Mouse (Mus musculus) thymus, postnatal 4 days (tissue): ENCODE measurements around the gene Lmbr1l.

ENCODE experiments used
- DNase-seq: peaks from one replicate; pipeline ENCODE4 v3.0.0; 2021

The Lmbr1l gene

GRCm38 (mm10) chr15:98893940-98894745 lies 23.9 kb downstream of the Lmbr1l start, which contains the start of gene Rhebl1:
Rhebl1 (minus strand) TSS chr15:98894540.
- peak; percentile 62 for DNase-seq

DNA sequence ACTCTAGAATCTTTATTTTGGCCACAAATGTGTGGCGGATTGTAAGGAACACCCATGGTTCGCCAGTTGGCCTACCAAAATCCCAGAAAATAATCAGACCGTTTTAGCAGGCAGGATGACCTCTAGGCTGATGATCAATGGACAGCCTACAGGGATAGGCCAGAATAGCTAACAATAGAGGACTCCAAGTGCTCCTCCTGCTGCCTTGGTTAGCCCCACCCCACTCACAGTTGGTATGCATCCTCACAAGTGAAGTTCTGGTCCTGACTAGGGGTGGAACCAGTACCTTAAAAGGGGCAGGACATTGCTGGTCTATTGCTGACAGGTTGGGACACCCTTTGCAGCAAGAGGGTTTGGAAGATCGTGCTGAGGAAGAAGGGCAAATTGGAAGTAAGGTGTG lies 25.0 kb downstream of the Lmbr1l start:
- no peak for DNase-seq

DNA sequence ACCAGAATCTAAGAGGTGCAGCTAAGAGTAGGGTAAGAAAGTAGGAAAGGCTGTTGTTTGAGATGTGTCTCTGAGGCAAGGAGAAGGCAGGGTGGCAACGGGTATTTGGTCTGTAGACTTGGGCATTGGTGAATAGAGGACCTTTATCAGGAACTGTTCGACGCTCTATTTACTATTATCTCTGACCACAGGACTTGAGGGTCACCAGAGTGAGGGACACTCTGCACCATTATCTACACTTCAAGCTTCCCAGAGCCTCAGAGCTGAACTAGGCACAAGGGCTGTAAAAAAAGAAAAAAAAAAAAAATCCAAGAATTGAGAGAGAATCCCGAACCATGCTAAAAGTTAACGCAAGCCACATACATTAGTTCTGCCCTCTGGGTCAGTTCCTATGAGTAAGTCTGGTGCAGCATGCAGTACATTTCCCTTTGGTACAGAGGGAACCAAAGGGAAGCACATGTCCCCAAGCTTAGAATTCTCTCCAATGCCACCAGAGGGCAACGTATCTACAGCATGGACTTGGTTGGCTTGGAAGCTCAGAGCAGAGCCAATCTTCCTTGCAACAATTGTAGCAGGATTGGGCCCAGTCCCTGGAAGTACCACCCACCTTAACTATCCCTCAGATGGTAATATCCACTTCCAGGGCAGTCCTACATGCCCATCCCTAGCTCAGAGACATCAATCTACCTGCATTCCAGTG lies 26.0 kb downstream of the Lmbr1l start:
- peak; percentile 50 for DNase-seq

DNA sequence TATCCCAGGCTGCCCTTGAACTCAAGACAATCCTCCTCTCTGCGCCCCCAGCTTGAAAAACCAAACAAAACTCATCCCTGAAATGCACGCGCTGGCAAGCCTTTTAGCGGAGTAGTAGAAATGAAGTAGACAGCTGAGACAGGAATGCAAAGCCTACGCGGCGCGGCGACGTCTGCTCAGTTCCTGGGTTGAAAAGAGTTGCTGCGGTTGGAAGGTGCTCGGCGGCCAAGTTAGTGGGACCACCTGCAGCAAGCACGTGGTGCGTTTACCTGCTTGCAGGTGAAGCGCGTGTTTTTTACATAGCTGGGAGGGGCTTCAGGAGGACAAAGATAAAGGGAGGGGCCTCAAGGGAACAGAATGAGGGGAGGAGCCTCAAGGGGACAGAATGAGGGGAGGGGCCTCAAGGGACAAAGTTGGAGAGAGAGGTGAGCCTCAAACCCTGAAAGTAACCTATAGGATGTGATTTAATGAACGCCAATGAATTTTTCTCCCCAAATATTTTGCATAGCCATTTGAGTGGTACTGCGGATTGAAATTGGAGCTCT lies 26.8 kb downstream of the Lmbr1l start:
- peak; percentile 53 for DNase-seq

DNA sequence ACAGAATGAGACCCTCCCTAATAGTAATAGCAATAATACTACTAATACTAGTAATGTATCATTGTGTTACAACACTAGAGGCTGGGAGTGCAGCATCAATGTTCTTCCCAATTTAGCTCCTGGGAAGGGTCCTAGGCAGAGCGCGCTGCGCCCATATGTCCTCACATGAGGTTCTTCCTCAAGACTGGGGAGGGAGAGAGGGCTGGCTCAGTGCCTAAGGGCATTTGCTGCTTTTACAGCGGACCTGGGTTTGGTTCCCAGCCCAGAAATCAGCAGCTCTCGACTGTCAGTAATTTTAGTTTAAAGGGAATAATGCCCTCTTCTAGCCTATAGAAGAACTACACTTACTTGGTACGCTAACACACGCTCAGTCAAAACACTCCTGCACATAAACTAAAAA lies 30.5 kb downstream of the Lmbr1l start:
- no peak for DNase-seq

DNA sequence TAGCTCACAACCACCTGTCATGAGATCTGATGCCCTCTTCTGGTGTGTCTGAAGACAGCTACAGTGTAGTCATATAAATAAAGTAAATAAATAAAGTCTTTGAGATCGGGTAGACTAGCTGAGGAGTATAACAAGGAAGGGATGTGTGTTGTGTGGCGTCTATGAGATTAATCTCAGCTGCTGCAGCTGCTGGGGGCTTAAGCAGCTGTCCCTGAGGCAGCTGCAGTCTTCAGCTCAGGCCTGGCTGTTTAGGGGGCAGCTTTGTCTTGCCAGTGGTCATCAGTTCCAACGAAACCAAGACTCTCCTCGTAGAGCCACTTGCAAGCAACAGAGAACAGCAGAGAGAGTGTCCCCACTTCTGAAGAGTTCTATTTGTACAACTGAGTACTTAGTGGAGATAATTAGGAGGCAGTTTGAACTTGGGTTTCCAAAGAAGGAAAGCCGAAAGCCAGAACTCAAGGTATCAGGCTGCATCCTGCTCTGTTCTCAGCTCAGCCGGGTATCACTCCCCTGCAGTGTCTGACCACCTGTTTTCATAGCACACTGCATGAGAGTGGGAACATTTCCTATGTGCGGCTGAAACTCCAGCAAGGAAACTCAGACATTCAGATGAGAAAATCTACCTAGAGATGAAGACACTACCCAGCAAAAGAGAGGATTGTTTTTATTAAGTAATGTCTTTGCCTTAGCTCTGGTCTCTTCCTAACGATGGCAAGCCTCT lies 31.2 kb downstream of the Lmbr1l start:
- no peak for DNase-seq

GRCm38 (mm10) chr15:98884106-98884505 lies 33.9 kb downstream of the Lmbr1l start:
- no peak for DNase-seq

DNA sequence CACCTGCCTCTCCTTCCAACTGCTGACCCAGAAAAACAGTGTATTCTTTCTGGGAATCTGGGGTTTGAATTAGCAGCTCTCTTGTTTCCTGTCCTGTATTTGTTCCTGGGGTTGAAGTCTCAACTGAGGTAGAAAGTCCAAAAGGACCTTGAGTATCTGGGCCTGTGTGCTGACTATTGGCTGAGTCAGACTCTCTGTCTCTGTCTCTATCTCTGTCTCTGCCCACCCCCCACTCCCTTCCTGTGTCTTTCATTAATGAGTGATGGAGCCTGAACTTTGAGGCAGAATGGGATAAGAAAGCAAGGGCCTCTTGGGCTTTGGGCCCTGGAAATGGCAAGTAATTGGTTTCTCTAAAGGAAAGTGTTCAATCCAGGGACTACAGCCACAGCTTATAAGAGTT lies 34.4 kb downstream of the Lmbr1l start:
- no peak for DNase-seq

DNA sequence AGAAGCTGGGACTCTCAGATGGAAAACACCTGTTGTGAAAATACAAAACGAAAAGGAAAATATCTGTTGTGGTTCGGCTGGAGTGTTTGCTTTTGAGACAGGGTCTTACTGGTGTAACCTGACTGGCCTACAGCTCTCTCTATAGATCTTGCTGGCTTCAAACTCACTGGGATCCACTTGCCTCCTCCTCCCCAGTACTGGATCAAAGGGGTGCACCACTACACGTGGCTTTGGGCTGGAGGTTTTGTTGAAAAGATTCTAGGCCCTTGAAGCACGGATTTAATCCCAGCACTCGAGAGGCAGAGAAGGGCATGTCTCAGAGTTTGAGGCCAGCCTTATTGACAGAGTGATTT lies 36.4 kb downstream of the Lmbr1l start:
- no peak for DNase-seq

GRCm38 (mm10) chr15:98880978-98881655 lies 36.9 kb downstream of the Lmbr1l start:
- DNase-seq, result peak; percentile 89

- DNase-seq, result peak; percentile 69
These were observed 40.7 kb downstream of the Lmbr1l start for GRCm38 (mm10) chr15:98877331-98877730.

DNA sequence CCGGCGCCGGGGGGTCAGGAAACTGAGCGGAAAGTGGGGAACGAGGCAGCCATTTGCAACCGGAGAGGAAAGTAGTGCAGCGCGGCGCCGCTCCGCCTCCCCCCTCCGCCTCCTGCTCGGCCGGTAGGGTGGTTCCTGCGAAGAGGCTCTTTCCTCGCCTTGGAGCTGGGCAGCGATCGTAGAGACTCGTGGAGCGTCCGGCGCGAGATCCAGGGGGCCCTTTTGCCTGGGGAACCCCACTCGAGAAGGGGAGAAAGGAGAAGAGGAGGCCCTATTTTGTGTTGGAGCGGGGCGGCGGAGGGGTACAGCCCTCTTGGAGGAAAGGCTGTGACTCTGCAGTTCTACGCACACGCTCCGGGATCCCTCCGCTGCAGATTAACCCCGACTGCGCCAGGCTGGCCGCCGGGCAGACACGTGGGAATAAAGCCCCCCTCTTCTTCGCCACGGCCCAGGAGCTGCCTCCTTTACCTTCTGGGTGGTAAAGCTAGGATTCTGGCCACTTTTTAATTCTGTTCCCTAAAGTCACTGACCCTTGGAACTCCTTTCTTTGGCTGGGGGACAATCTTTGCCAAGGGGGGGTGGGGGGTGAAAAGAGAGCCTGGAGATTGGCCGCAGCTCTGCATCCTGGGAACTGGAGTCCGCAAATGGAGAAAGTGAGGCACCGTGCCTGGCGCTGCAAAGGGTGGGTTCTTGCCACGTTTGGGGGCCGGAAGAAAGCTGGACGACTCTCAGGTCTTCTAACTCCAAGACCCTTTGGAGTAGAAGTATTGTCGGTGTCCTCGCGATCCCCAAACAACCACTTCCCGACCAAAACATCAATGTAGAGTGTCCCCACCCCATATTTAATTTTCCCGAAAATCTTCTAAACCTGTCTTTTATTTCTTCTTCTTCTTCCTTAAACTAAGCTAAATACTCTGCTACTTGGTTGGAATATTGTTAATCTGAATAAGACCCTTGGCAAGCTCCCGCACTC lies 45.8 kb downstream of the Lmbr1l start:
- DNase-seq, result peak; percentile 93

- DNase-seq, result peak; percentile 74
These were observed 46.7 kb downstream of the Lmbr1l start, which contains the start of gene Kmt2d for GRCm38 (mm10) chr15:98871070-98871915. Kmt2d (minus strand) TSS chr15:98871204.

GRCm38 (mm10) chr15:98870179-98871069 lies 47.6 kb downstream of the Lmbr1l start:
- DNase-seq, result peak; percentile 59

DNA sequence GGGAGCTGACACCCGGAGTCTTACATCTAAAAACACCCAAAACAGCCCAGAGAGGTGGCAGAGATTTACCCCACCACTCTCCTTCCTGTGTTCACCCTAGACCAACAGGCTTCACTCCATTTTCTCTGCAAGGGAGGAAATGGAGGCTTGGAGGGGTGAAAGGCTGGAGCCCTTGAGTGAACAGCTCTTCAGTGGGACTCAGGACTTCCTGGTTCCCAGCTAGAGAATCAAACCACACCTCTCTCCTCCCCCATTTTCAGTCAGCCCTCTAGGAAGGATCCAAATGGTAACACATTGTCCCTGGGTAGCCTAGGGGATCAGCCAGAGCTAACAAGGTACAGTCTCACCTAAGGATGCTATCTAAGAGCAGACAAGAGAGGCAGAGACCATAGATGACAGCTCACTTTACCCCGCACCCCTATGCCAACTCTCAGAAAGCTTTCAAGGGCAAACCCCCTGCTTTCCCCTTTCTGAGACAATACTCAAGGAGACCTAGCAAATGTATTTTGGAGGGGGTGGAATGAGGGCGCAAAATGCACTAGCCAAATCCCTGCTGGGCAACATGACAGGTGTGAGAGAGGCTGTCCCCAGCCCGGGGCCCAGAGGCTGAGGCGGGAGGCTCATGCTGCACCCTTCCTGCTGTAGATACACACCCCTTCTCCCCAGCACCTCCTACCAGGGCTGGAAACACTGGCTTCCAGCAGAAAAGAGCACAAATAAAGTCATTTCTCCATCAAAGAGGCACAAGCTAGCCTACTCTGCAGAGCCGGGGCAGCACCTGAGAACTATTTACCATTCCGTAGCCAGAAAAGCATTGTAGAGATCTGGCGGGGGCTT lies 48.5 kb downstream of the Lmbr1l start:
- no peak for DNase-seq

DNA sequence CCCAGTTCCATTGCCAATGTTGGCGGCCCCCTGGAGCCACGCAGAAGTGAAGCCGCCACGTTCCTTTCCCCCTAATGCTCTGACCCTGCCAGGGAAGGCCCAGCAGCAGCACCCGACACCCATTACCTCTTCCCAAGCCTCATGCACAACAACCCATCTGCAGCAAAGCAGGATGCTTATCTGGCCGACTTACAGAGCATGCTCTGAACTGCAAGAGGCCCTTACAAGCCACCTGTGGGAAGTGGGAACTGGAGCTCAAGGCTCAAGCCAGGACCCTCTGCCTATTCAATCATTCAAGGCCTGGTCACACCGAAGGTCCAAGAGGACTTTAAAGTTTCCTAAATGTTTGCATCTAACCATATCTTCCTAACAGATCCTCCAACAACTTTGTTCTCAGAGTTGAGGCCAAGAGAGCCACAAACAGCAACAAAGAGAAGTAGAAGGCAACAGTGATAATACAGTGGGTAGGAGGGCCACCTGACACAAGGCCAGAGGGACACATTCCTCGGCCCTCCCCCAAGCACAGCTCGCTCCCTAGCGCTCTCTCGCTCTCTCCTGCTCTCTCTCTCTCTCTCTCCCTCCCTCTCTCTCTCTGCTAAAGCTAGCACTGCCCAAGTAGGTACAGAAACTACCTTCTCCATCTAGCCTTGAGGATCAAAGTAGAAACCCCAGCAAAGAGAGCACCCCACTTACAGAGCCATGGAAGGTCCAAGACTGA lies 49.5 kb downstream of the Lmbr1l start:
- DNase-seq, result no peak

DNA sequence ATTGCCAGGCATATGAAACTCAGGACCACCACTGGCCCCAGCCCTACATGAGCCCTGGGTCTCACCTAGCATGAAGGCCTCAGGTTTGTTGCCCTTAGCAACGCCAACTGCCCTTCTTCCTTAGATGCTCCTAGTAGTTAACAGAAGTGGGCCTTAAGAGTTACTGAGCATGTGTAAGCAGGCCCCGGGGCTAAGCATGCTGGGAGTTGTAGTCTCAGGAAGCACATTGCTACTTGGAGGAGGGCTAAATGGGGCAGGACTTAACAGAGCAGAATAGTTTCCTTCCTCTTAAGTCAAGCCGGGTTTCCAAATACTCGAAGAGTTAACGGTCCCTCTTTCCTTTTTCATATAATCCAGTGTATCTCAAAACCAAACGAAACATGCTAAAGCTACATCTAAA lies 50.7 kb downstream of the Lmbr1l start:
- DNase-seq, result peak; percentile 68

GRCm38 (mm10) chr15:98866501-98866900 lies 51.5 kb downstream of the Lmbr1l start:
- no peak for DNase-seq
